Mouse (Mus musculus) megakaryocyte, embryonic 14.5 days (primary cell): ENCODE measurements at regions not wholly inside any gene's neighbourhood (a gene's known extent, or its start where the extent isn't known, plus 50 kb on each side); places are given as distances from the start of the nearest gene placed in this dataset.

Source experiments
- H3K27me3 ChIP-seq: replicated peaks from 2 replicates; pipeline ENCODE3; 2012; ENCODE audit warnings: inconsistent platforms
- H3K36me3 ChIP-seq: replicated peaks from 2 replicates; pipeline ENCODE3; 2012; ENCODE audit warnings: low read length, inconsistent platforms, mixed read lengths
- H3K4me1 ChIP-seq: 2 replicates; pipeline ENCODE4 v1.6.1; 2012; ENCODE audit warnings: inconsistent platforms
- H3K4me3 ChIP-seq: replicated peaks from 2 replicates; pipeline ENCODE3; 2012; ENCODE audit warnings: moderate library complexity, mild to moderate bottlenecking, inconsistent platforms
- H3K9me3 ChIP-seq: 2 replicates; pipeline ENCODE4 v1.6.1; 2012; ENCODE audit warnings: inconsistent platforms
- FLI1 ChIP-seq: IDR thresholded peaks from 2 replicates; pipeline ENCODE4 v1.6.1; 2012; ENCODE audit warnings: low read length, inconsistent platforms, mixed read lengths
- GATA1 ChIP-seq: IDR thresholded peaks from 3 replicates; pipeline ENCODE4 v1.6.1; 2012; ENCODE audit warnings: mixed read lengths, low read length, inconsistent platforms, borderline replicate concordance

- Histone ChIP-seq H3K36me3 (no peaks in the 10 kb centered on the region), H3K4me3 (no peak overlapping the region), H3K9me3 (no peaks in the 10 kb centered on the region), H3K4me1 (no peaks in the 10 kb centered on the region), H3K27me3 (peaks cover 2% of the 10 kb centered on the region)
- no peak for TF ChIP-seq GATA1
- no peak for TF ChIP-seq FLI1
These were observed 289.7 kb downstream of the Tns1 start for GRCm38 (mm10) chr1:73834566-73834965.

GRCm38 (mm10) chr1:73830486-73831132 lies 293.6 kb downstream of the Tns1 start:
- Histone ChIP-seq H3K4me1 (peaks cover 3% of the 10 kb centered on the region; the same call in 1 of the 2 replicates), H3K27me3 (peaks cover 8% of the 10 kb centered on the region), H3K9me3 (no peaks in the 10 kb centered on the region), H3K4me3 (peak overlapping the region; percentile 19), H3K36me3 (no peaks in the 10 kb centered on the region)
- TF ChIP-seq FLI1 (no peak), GATA1 (no peak)

GRCm38 (mm10) chr1:73828996-73829395 lies 295.3 kb downstream of the Tns1 start:
- H3K4me3 ChIP-seq: no peak overlapping the region
- peaks cover 3% of the 10 kb centered on the region; the same call in 1 of the 2 replicates for H3K4me1 ChIP-seq
- no peaks in the 10 kb centered on the region for H3K36me3 ChIP-seq
- no peak for TF ChIP-seq FLI1
- TF ChIP-seq GATA1: no peak
- no peaks in the 10 kb centered on the region for H3K9me3 ChIP-seq
- peaks cover 11% of the 10 kb centered on the region for H3K27me3 ChIP-seq

- no peak for TF ChIP-seq GATA1
- TF ChIP-seq FLI1: no peak
- Histone ChIP-seq H3K4me3 (no peak overlapping the region), H3K36me3 (no peaks in the 10 kb centered on the region), H3K4me1 (peaks cover 3% of the 10 kb centered on the region; the same call in 1 of the 2 replicates), H3K27me3 (peaks cover 11% of the 10 kb centered on the region), H3K9me3 (no peaks in the 10 kb centered on the region)
These were observed 297.9 kb downstream of the Tns1 start for GRCm38 (mm10) chr1:73826243-73826930.

GRCm38 (mm10) chr1:73824406-73825184 lies 299.7 kb downstream of the Tns1 start:
- peaks cover 3% of the 10 kb centered on the region; the same call in 1 of the 2 replicates for H3K4me1 ChIP-seq
- no peaks in the 10 kb centered on the region for H3K36me3 ChIP-seq
- TF ChIP-seq GATA1 (no peak), FLI1 (no peak)
- no peaks in the 10 kb centered on the region for H3K9me3 ChIP-seq
- H3K4me3 ChIP-seq: no peak overlapping the region
- H3K27me3 ChIP-seq: peaks cover 9% of the 10 kb centered on the region

GRCm38 (mm10) chr1:73823726-73824125 lies 300.5 kb downstream of the Tns1 start:
- no peaks in the 10 kb centered on the region for H3K36me3 ChIP-seq
- H3K4me1 ChIP-seq: peaks cover 3% of the 10 kb centered on the region; the same call in 1 of the 2 replicates
- H3K27me3 ChIP-seq: peaks cover 9% of the 10 kb centered on the region
- no peaks in the 10 kb centered on the region for H3K9me3 ChIP-seq
- no peak overlapping the region for H3K4me3 ChIP-seq
- TF ChIP-seq GATA1: no peak

GRCm38 (mm10) chr1:73822616-73823015 lies 301.6 kb downstream of the Tns1 start:
- H3K36me3 ChIP-seq: no peaks in the 10 kb centered on the region
- peaks cover 3% of the 10 kb centered on the region; the same call in 1 of the 2 replicates for H3K4me1 ChIP-seq
- no peaks in the 10 kb centered on the region for H3K9me3 ChIP-seq
- H3K4me3 ChIP-seq: no peak overlapping the region
- TF ChIP-seq FLI1: no peak
- peaks cover 7% of the 10 kb centered on the region for H3K27me3 ChIP-seq

GRCm38 (mm10) chr1:73820701-73821100 lies 303.5 kb downstream of the Tns1 start:
- H3K4me3 ChIP-seq: no peak overlapping the region
- H3K9me3 ChIP-seq: no peaks in the 10 kb centered on the region
- peaks cover 3% of the 10 kb centered on the region for H3K27me3 ChIP-seq
- H3K4me1 ChIP-seq: no peaks in the 10 kb centered on the region
- TF ChIP-seq FLI1 (no peak), GATA1 (no peak)
- H3K36me3 ChIP-seq: no peaks in the 10 kb centered on the region

GRCm38 (mm10) chr1:73807206-73807605 lies 317.0 kb downstream of the Tns1 start:
- H3K36me3 ChIP-seq: no peaks in the 10 kb centered on the region
- H3K9me3 ChIP-seq: no peaks in the 10 kb centered on the region
- no peak overlapping the region for H3K4me3 ChIP-seq
- H3K4me1 ChIP-seq: no peaks in the 10 kb centered on the region
- TF ChIP-seq GATA1: no peak
- H3K27me3 ChIP-seq: no peaks in the 10 kb centered on the region

- Histone ChIP-seq H3K4me1 (no peaks in the 10 kb centered on the region), H3K4me3 (no peak overlapping the region), H3K9me3 (no peaks in the 10 kb centered on the region), H3K27me3 (no peaks in the 10 kb centered on the region), H3K36me3 (no peaks in the 10 kb centered on the region)
- no peak for TF ChIP-seq FLI1
These were observed 319.1 kb downstream of the Tns1 start for GRCm38 (mm10) chr1:73805156-73805555.
